Mouse (Mus musculus) gastrocnemius, postnatal 4 days (tissue): Measurements from ENCODE around the gene Vdac2. TPM values are rescaled to one million over a fixed set of nuclear protein-coding genes. Genes with fewer than 3 reads are reported as not detected.

Experiments
- DNase-seq, 2 experiments: peaks; one replicate each; pipeline ENCODE4 v3.0.0; 2021 to 2022; ENCODE audit warnings: low spot score in 2 of 2, mixed read lengths in 2 of 2
- long read RNA-seq, 2 experiments: library from polyadenylated mRNA; stranded (forward); transcript quantifications; one replicate each; pipeline ENCODE4 v2.0.0; 2021
- total RNA-seq, 2 experiments: library from RNA; stranded (reverse); gene quantifications; 2 replicates each; pipeline ENCODE4 v1.2.3; 2021

Vdac2 gene
- 100 to 1,000 TPM; 266 to 297 TPM for total RNA-seq
- long read RNA-seq, experiment 1, transcript Vdac2-201 (10 exons, 1,954 nt): major isoform, 404 of 416 reads
- long read RNA-seq, experiment 1, partial matches to known transcripts: 2 of 416 reads
- long read RNA-seq, experiment 1, other reads (novel, unspliced or antisense): 9 of 416 reads
- long read RNA-seq, experiment 2, transcript Vdac2-201 (10 exons, 1,954 nt): major isoform, 343 of 364 reads
- long read RNA-seq, experiment 2, partial matches to known transcripts: 7 of 364 reads
- long read RNA-seq, experiment 2, other reads (novel, unspliced or antisense): 12 of 364 reads

- DNase-seq: no peak
These were observed at the start of gene Vdac2 for GRCm38 (mm10) chr14:21824938-21825337. Vdac2 (plus strand) TSS chr14:21825238.

GRCm38 (mm10) chr14:21776201-21776600 is 48.8 kb upstream of the Vdac2 start:
- no peak for DNase-seq

GRCm38 (mm10) chr14:21786500-21786899 is 38.5 kb upstream of the Vdac2 start:
- DNase-seq: no peak

GRCm38 (mm10) chr14:21787374-21787773 is 37.7 kb upstream of the Vdac2 start:
- no peak for DNase-seq

- DNase-seq: no peak
These were observed 36.9 kb upstream of the Vdac2 start for GRCm38 (mm10) chr14:21788121-21788520.

- DNase-seq: no peak
These were observed 34.3 kb upstream of the Vdac2 start for GRCm38 (mm10) chr14:21790585-21791251.

GRCm38 (mm10) chr14:21791722-21792121 is 33.3 kb upstream of the Vdac2 start:
- no peak for DNase-seq

- no peak for DNase-seq
These were observed 32.8 kb upstream of the Vdac2 start for GRCm38 (mm10) chr14:21792250-21792649.

GRCm38 (mm10) chr14:21800641-21801040 is 24.4 kb upstream of the Vdac2 start:
- DNase-seq: no peak

GRCm38 (mm10) chr14:21801624-21802023 is 23.4 kb upstream of the Vdac2 start:
- DNase-seq: no peak

GRCm38 (mm10) chr14:21802543-21803206 is 22.4 kb upstream of the Vdac2 start:
- no peak for DNase-seq

GRCm38 (mm10) chr14:21806203-21806602 is 18.8 kb upstream of the Vdac2 start:
- DNase-seq: no peak

GRCm38 (mm10) chr14:21806631-21807160 is 18.3 kb upstream of the Vdac2 start:
- no peak for DNase-seq

- DNase-seq: no peak
These were observed 16.7 kb upstream of the Vdac2 start for GRCm38 (mm10) chr14:21808208-21808922.

- no peak for DNase-seq
These were observed 15.6 kb upstream of the Vdac2 start for GRCm38 (mm10) chr14:21809418-21809817.

- DNase-seq: no peak
These were observed 13.7 kb upstream of the Vdac2 start for GRCm38 (mm10) chr14:21811301-21811700.

- no peak for DNase-seq
These were observed 13.2 kb upstream of the Vdac2 start for GRCm38 (mm10) chr14:21811744-21812393.

GRCm38 (mm10) chr14:21812590-21813162 is 12.4 kb upstream of the Vdac2 start:
- DNase-seq: peak in 1 of 2 experiments; percentile 55

- no peak for DNase-seq
These were observed 11.8 kb upstream of the Vdac2 start for GRCm38 (mm10) chr14:21813216-21813615.

- DNase-seq: no peak
These were observed 11.2 kb upstream of the Vdac2 start for GRCm38 (mm10) chr14:21813847-21814246.
